Mouse (Mus musculus) heart, adult 2 months (tissue): ENCODE data around the gene Ssh2. TPM values are rescaled to one million over a fixed set of nuclear protein-coding genes. Genes with fewer than 3 reads are reported as not detected.

Experiments used
- DNase-seq, 2 experiments: peaks; one replicate each; pipeline ENCODE4 v3.0.0; 2021
- H3K27ac ChIP-seq: fragments of 200-600 bp; 2 replicates; pipeline ENCODE4 v1.8.1; 2022
- H3K27me3 ChIP-seq: fragments of 200-500 bp; 2 replicates; pipeline ENCODE4 v1.6.1; 2012; ENCODE audit warnings: mild to moderate bottlenecking, low read length, inconsistent platforms, mixed read lengths; ENCODE audit not compliant: control insufficient read depth, insufficient read depth
- H3K36me3 ChIP-seq: fragments of 200-500 bp; 2 replicates; pipeline ENCODE4 v1.6.1; 2012; ENCODE audit warnings: low read length, inconsistent platforms; ENCODE audit not compliant: control insufficient read depth, insufficient read depth
- H3K4me1 ChIP-seq: fragments of 200-500 bp; 2 replicates; pipeline ENCODE4 v1.6.1; 2011; ENCODE audit warnings: low read length; ENCODE audit not compliant: control insufficient read depth, insufficient read depth
- H3K4me3 ChIP-seq: fragments of 200-600 bp; 2 replicates; pipeline ENCODE4 v1.8.1; 2022
- H3K79me2 ChIP-seq: fragments of 200-500 bp; replicated peaks from 2 replicates; pipeline ENCODE4 v1.6.1; 2012; ENCODE audit warnings: mild to moderate bottlenecking, inconsistent platforms, low read length, moderate library complexity, mixed read lengths; ENCODE audit not compliant: control insufficient read depth, insufficient read depth
- H3K9ac ChIP-seq: fragments of 200-500 bp; 2 replicates; pipeline ENCODE4 v1.6.1; 2012; ENCODE audit warnings: low read depth, mild to moderate bottlenecking, control low read depth, inconsistent platforms, low read length, mixed read lengths
- CTCF ChIP-seq: fragments of 200-600 bp; IDR thresholded peaks from 2 replicates; pipeline ENCODE4 v1.8.1; 2022; ENCODE audit warnings: antibody characterized with exemption, mild to moderate bottlenecking, moderate library complexity
- EP300 ChIP-seq: fragments of 200-500 bp; IDR thresholded peaks from 2 replicates; pipeline ENCODE4 v1.6.1; 2011; ENCODE audit warnings: low read depth, low read length, control low read depth; ENCODE audit not compliant: insufficient read depth
- POLR2A ChIP-seq: fragments of 200-500 bp; IDR thresholded peaks from 2 replicates; pipeline ENCODE4 v1.6.1; 2011; ENCODE audit warnings: mild to moderate bottlenecking, low read depth, low read length, control low read depth; ENCODE audit not compliant: insufficient read depth
- WGBS: fragments of 180-500 bp; shearing (Covaris S2); methylation state at CpG from one replicate; pipeline ENCODE4 v1.1.7; 2018; 5-methylcytosine and 5-hydroxymethylcytosine counted together
- intact Hi-C: fragments of 180-260 bp; cut with DNase I; formaldehyde crosslinking; loops from one replicate; pipeline ENCODE4 v1.15.1; 2025
- polyA plus RNA-seq: library from polyadenylated mRNA; depleted of rRNA; stranded (reverse); fragments of >200 nt; gene quantifications from 2 replicates; pipeline ENCODE4 v1.2.3, GENCODE M21; 2012; rRNA removed
- total RNA-seq, 2 experiments: library from RNA; stranded (reverse); gene quantifications; 2 replicates each; pipeline ENCODE4 v1.2.3; 2021

Ssh2 gene
- total and polyA plus RNA-seq, 3 experiments: 22.6 to 76.5 (median 73.7) TPM

- DNase-seq: no peak
- H3K4me3 ChIP-seq: no peak overlapping the region
- no peak overlapping the region for H3K9ac ChIP-seq
- H3K27me3 ChIP-seq: no peaks in the 10 kb centered on the region
- intact Hi-C loops: loop anchor here (5.0 kb wide), 1 partner anchor 122 kb away; no protein-coding TSS in a partner anchor
- H3K4me1 ChIP-seq: peaks cover 13% of the 10 kb centered on the region
- no peak for TF ChIP-seq EP300
- no peak for TF ChIP-seq CTCF
- no peak for TF ChIP-seq POLR2A
- peaks cover 2% of the 10 kb centered on the region; the same call in 1 of the 2 replicates for H3K36me3 ChIP-seq
- peaks cover 2% of the 10 kb centered on the region; the same call in 1 of the 2 replicates for H3K79me2 ChIP-seq
- 82% methylated on average over 22 of the region's 22 CpGs for WGBS
- no peak overlapping the region for H3K27ac ChIP-seq
Observed at GRCm38 (mm10) chr11:77505291-77505980, 289.3 kb downstream of the Ssh2 start.

GRCm38 (mm10) chr11:77506273-77506672 is 290.2 kb downstream of the Ssh2 start:
- H3K4me1 ChIP-seq: peaks cover 13% of the 10 kb centered on the region
- 85% methylated on average over 14 of the region's 14 CpGs for WGBS
- H3K27ac ChIP-seq: no peak overlapping the region
- no peak overlapping the region for H3K4me3 ChIP-seq
- DNase-seq: peak in 1 of 2 experiments; percentile 19
- TF ChIP-seq EP300 (no peak), POLR2A (no peak), CTCF (no peak)
- no peaks in the 10 kb centered on the region for H3K79me2 ChIP-seq
- intact Hi-C loops: loop anchor here (5.0 kb wide), 1 partner anchor 121 kb away; no protein-coding TSS in a partner anchor
- H3K9ac ChIP-seq: no peak overlapping the region
- H3K36me3 ChIP-seq: no peaks in the 10 kb centered on the region
- no peaks in the 10 kb centered on the region for H3K27me3 ChIP-seq

GRCm38 (mm10) chr11:77506941-77507340 is 290.9 kb downstream of the Ssh2 start:
- WGBS: 89% methylated on average over 6 of the region's 6 CpGs
- Histone ChIP-seq H3K79me2 (no peaks in the 10 kb centered on the region), H3K27ac (no peak overlapping the region), H3K4me3 (no peak overlapping the region), H3K27me3 (no peaks in the 10 kb centered on the region), H3K4me1 (peaks cover 11% of the 10 kb centered on the region), H3K36me3 (no peaks in the 10 kb centered on the region), H3K9ac (no peak overlapping the region)
- no peak for TF ChIP-seq EP300
- TF ChIP-seq POLR2A: no peak
- no peak for TF ChIP-seq CTCF
- intact Hi-C loops: loop anchor here (5.0 kb wide), 1 partner anchor 120 kb away; no protein-coding TSS in a partner anchor
- DNase-seq: no peak

GRCm38 (mm10) chr11:77507426-77507825 is 291.3 kb downstream of the Ssh2 start:
- Histone ChIP-seq H3K4me3 (no peak overlapping the region), H3K9ac (no peak overlapping the region), H3K36me3 (no peaks in the 10 kb centered on the region), H3K27me3 (no peaks in the 10 kb centered on the region), H3K27ac (no peak overlapping the region), H3K79me2 (no peaks in the 10 kb centered on the region), H3K4me1 (peaks cover 11% of the 10 kb centered on the region)
- intact Hi-C loops: loop anchor here (5.0 kb wide), 1 partner anchor 120 kb away; no protein-coding TSS in a partner anchor
- no peak for TF ChIP-seq EP300
- no peak for TF ChIP-seq CTCF
- no peak for TF ChIP-seq POLR2A
- WGBS: 71% methylated on average over 4 of the region's 4 CpGs
- DNase-seq: peak in 1 of 2 experiments; percentile 24

GRCm38 (mm10) chr11:77508068-77509021 is 292.3 kb downstream of the Ssh2 start:
- Histone ChIP-seq H3K79me2 (no peaks in the 10 kb centered on the region), H3K4me3 (peak overlapping the region; percentile 49), H3K36me3 (no peaks in the 10 kb centered on the region), H3K4me1 (peaks cover 8% of the 10 kb centered on the region), H3K27ac (peak overlapping the region; percentile 75), H3K9ac (peak overlapping the region; percentile 73), H3K27me3 (no peaks in the 10 kb centered on the region)
- intact Hi-C loops: loop anchor here (5.0 kb wide), 1 partner anchor 119 kb away; no protein-coding TSS in a partner anchor
- DNase-seq: peak; percentile 88 to 91
- TF ChIP-seq POLR2A (peak; percentile 58), EP300 (peak; percentile 50; the same call in 1 of the 2 replicates), CTCF (peak; percentile 98; the same call in 1 of the 2 replicates)
- 22% methylated on average over 49 of the region's 49 CpGs for WGBS

Other genes with a start within 250 kb of the Ssh2 start
- 1 to 10 TPM in 1 of 2 experiments, under 1 TPM in 1; 0.73 to 1.8 TPM for gene Slc6a4, start 217.7 kb upstream of the Ssh2 start, total RNA-seq
- gene Slc6a4, start 217.7 kb upstream of the Ssh2 start, polyA plus RNA-seq: 1.7 and 2.1 TPM in 2 replicates
- 10 to 100 TPM in 1 of 2 experiments, 1 to 10 TPM in 1; 7.1 to 11.8 TPM for gene Nsrp1, start 137.9 kb upstream of the Ssh2 start, total RNA-seq
- 1.1 and 2.1 TPM in 2 replicates for gene Nsrp1, start 137.9 kb upstream of the Ssh2 start, polyA plus RNA-seq
- gene Efcab5, start 27.3 kb upstream of the Ssh2 start, total RNA-seq: under 1 TPM; 0.20 to 0.52 TPM
- 0.44 and 0.45 TPM in 2 replicates for gene Efcab5, start 27.3 kb upstream of the Ssh2 start, polyA plus RNA-seq
- 100 to 1,000 TPM; 207 to 213 TPM for gene Coro6, start 246.1 kb downstream of the Ssh2 start, total RNA-seq
- 482 and 483 TPM in 2 replicates for gene Coro6, start 246.1 kb downstream of the Ssh2 start, polyA plus RNA-seq